Mouse (Mus musculus) liver, embryonic 11.5 days (tissue): ENCODE data around the gene 2310011J03Rik. TPM values are rescaled to one million over a fixed set of nuclear protein-coding genes. Genes with fewer than 3 reads are reported as not detected.

Source experiments
- ATAC-seq: fragments of 200-750 bp; cut with Nextera tagmentation; replicated peaks from 2 replicates; pipeline ENCODE4 v1.8.0; 2017; ENCODE audit warnings: moderate number of reproducible peaks, mild to moderate bottlenecking, moderate TSS enrichment, moderate library complexity; ENCODE audit not compliant: low FRiP score
- DNase-seq: peaks from one replicate; pipeline ENCODE4 v3.0.0-alpha.2; 2017; ENCODE audit warnings: low spot score
- H3K27ac ChIP-seq: fragments of 300-500 bp; sonication (generic); 2 replicates; pipeline ENCODE4 v1.5.1; 2014; ENCODE audit warnings: mild to moderate bottlenecking, low read depth, low read length, control low read depth
- H3K27me3 ChIP-seq: fragments of 300-500 bp; sonication (generic); replicated peaks from 2 replicates; pipeline ENCODE4 v1.6.1; 2014; ENCODE audit warnings: low read length, mixed read lengths; ENCODE audit not compliant: control insufficient read depth, insufficient read depth
- H3K36me3 ChIP-seq: fragments of 300-500 bp; sonication (generic); 2 replicates; pipeline ENCODE4 v1.6.1; 2014; ENCODE audit warnings: mild to moderate bottlenecking, low read length, moderate library complexity, mixed read lengths; ENCODE audit not compliant: control insufficient read depth, insufficient read depth
- H3K4me1 ChIP-seq: fragments of 300-500 bp; sonication (generic); replicated peaks from 2 replicates; pipeline ENCODE4 v1.6.1; 2014; ENCODE audit warnings: low read length, mixed read lengths; ENCODE audit not compliant: control insufficient read depth, insufficient read depth
- H3K4me2 ChIP-seq: fragments of 300-500 bp; sonication (generic); 2 replicates; pipeline ENCODE4 v1.6.1; 2014; ENCODE audit warnings: mild to moderate bottlenecking, control low read depth, moderate library complexity
- H3K4me3 ChIP-seq: fragments of 300-500 bp; sonication (generic); 2 replicates; pipeline ENCODE4 v1.5.1; 2014; ENCODE audit warnings: low read depth, low read length, control low read depth
- H3K9ac ChIP-seq: fragments of 300-500 bp; sonication (generic); 2 replicates; pipeline ENCODE4 v1.6.1; 2014; ENCODE audit warnings: low read depth, low read length, control low read depth
- H3K9me3 ChIP-seq: fragments of 300-500 bp; sonication (generic); 2 replicates; pipeline ENCODE4 v1.6.1; 2016; ENCODE audit warnings: low read length, inconsistent platforms, mixed read lengths; ENCODE audit not compliant: control insufficient read depth
- WGBS: fragments of 180-500 bp; shearing (Covaris S2); extraction: QIAGEN DNeasy Blood & Tissue Kit; methylation state at CpG from one replicate; pipeline ENCODE4 v1.1.7; 2014; 5-methylcytosine and 5-hydroxymethylcytosine counted together
- polyA plus RNA-seq: library from polyadenylated mRNA; unstranded; fragments of >200 nt; fragmentation: Nextera tagmentation; extraction: Ambion mirVana; gene quantifications from 2 replicates; pipeline ENCODE4 v1.2.1, GENCODE M21; 2014

The 2310011J03Rik gene
- polyA plus RNA-seq: 46.2 and 47.8 TPM in 2 replicates

- H3K27me3 ChIP-seq: peaks cover 25% of the 10 kb centered on the region
- peaks cover 57% of the 10 kb centered on the region for H3K4me1 ChIP-seq
- H3K9me3 ChIP-seq: no peaks in the 10 kb centered on the region
- H3K9ac ChIP-seq: peak within 1 kb of the TSS; percentile 93
- peak within 1 kb of the TSS; percentile 99 for H3K4me2 ChIP-seq
- ATAC-seq (peak; percentile 53), DNase-seq (peak; percentile 91)
- H3K27ac ChIP-seq: peak within 1 kb of the TSS; percentile 87
- under 1% methylated on average over 34 of the region's 34 CpGs for whole genome bisulfite sequencing
- H3K36me3 ChIP-seq: peaks cover 6% of the 10 kb centered on the region; the same call in 1 of the 2 replicates
- peak within 1 kb of the TSS; percentile 94 for H3K4me3 ChIP-seq
These were observed at the start of gene 2310011J03Rik for GRCm38 (mm10) chr10:80320340-80320760. 2310011J03Rik (minus strand) TSS chr10:80320537.

- DNase-seq (no peak), ATAC-seq (no peak)
- no peak overlapping the region for H3K4me2 ChIP-seq
- no peak overlapping the region for H3K9ac ChIP-seq
- peaks cover 42% of the 10 kb centered on the region for H3K27me3 ChIP-seq
- no peak overlapping the region for H3K27ac ChIP-seq
- no peaks in the 10 kb centered on the region for H3K9me3 ChIP-seq
- WGBS: 78% methylated on average over 6 of the region's 6 CpGs
- no peak overlapping the region for H3K4me3 ChIP-seq
- no peaks in the 10 kb centered on the region for H3K36me3 ChIP-seq
- no peaks in the 10 kb centered on the region for H3K4me1 ChIP-seq
These were observed 48.1 kb upstream of the 2310011J03Rik start for GRCm38 (mm10) chr10:80368392-80368791.

GRCm38 (mm10) chr10:80367954-80368353, 47.6 kb upstream of the 2310011J03Rik start:
- Histone ChIP-seq H3K36me3 (no peaks in the 10 kb centered on the region), H3K27me3 (peaks cover 42% of the 10 kb centered on the region), H3K27ac (no peak overlapping the region), H3K4me3 (no peak overlapping the region), H3K4me1 (no peaks in the 10 kb centered on the region), H3K4me2 (no peak overlapping the region), H3K9ac (no peak overlapping the region), H3K9me3 (no peaks in the 10 kb centered on the region)
- WGBS: 60% methylated on average over 5 of the region's 5 CpGs
- no peak for ATAC-seq
- DNase-seq: no peak

- ATAC-seq: no peak
- H3K4me2 ChIP-seq: no peak overlapping the region
- H3K9ac ChIP-seq: no peak overlapping the region
- no peak overlapping the region for H3K27ac ChIP-seq
- no peaks in the 10 kb centered on the region for H3K4me1 ChIP-seq
- H3K4me3 ChIP-seq: no peak overlapping the region
- 59% methylated on average over 6 of the region's 6 CpGs for WGBS
- no peaks in the 10 kb centered on the region for H3K36me3 ChIP-seq
- H3K9me3 ChIP-seq: no peaks in the 10 kb centered on the region
- peaks cover 43% of the 10 kb centered on the region for H3K27me3 ChIP-seq
- DNase-seq: no peak
These were observed 45.4 kb upstream of the 2310011J03Rik start for GRCm38 (mm10) chr10:80365736-80366135.

DNA sequence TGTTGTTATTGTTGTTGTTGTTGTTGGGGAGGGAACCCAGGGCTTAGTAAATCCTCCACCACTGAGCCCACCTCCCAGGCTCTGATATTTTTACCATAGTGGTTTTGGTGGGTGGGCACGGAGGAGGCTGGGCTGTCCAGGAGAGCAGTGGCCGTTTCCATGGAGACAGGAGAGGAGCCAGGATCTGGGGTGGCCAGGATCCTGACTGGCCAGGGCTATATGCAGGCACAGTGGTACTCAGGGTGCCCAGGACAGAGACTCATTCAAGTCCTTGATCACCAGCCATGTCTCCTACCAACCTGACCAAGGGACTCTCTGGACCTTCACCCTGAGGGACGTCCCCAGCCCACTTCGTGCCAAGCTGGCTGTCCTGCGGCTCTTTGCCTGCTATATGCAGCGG, 43.4 kb upstream of the 2310011J03Rik start:
- Histone ChIP-seq H3K36me3 (no peaks in the 10 kb centered on the region), H3K27ac (no peak overlapping the region), H3K4me3 (no peak overlapping the region), H3K9ac (no peak overlapping the region), H3K27me3 (peaks cover 56% of the 10 kb centered on the region), H3K4me1 (no peaks in the 10 kb centered on the region), H3K9me3 (no peaks in the 10 kb centered on the region), H3K4me2 (no peak overlapping the region)
- ATAC-seq: no peak
- WGBS: 51% methylated on average over 6 of the region's 6 CpGs
- DNase-seq: no peak

DNA sequence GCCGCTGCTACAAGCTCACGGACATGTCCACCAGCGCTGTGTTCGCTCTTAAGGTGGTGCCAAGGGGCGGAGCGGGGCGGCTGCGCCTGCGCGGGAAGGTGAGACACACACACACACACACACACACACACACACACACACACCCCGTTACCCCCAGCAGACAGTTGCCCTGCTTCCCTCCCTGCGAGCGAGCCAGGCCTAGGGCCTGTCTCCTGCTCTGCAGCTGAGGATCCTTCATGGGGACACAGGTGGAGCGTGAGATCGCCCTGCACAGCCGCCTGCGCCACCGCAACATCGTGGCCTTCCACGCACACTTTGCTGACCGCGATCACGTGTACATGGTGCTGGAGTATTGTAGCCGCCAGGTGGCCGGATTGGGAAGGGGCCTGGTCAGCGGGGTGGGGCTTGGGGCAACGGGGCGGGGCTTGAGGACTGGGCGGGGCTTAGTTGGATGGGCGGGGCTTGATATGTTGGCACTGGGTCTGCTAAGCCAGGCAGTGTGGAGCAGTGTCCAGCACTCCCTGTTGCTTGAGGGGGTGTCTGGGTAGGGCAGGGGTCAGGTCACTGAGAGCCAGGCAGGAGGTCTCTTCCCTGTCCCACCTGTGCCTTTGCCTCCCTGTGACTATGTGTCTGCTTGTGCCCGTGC, 37.8 kb upstream of the 2310011J03Rik start:
- 9% methylated on average over 31 of the region's 31 CpGs for WGBS
- 0 out of 2 replicates have a peak overlapping the region, but pooled peaks have one; percentile 8 for H3K4me3 ChIP-seq
- peaks cover 5% of the 10 kb centered on the region for H3K4me1 ChIP-seq
- no peak overlapping the region for H3K9ac ChIP-seq
- no peak overlapping the region for H3K27ac ChIP-seq
- H3K27me3 ChIP-seq: peaks cover 75% of the 10 kb centered on the region
- H3K36me3 ChIP-seq: no peaks in the 10 kb centered on the region
- peak overlapping the region; percentile 42 for H3K4me2 ChIP-seq
- ATAC-seq: no peak; the same call in 1 of the 2 replicates
- DNase-seq: no peak
- no peaks in the 10 kb centered on the region for H3K9me3 ChIP-seq

- Histone ChIP-seq H3K4me1 (peaks cover 13% of the 10 kb centered on the region), H3K27ac (no peak overlapping the region), H3K4me2 (peak overlapping the region; percentile 42), H3K4me3 (no peak overlapping the region), H3K9ac (no peak overlapping the region), H3K9me3 (no peaks in the 10 kb centered on the region), H3K27me3 (peaks cover 77% of the 10 kb centered on the region), H3K36me3 (no peaks in the 10 kb centered on the region)
- WGBS: 29% methylated on average over 7 of the region's 7 CpGs
- no peak for DNase-seq
- no peak for ATAC-seq
These were observed 37.0 kb upstream of the 2310011J03Rik start for GRCm38 (mm10) chr10:80357336-80357735.

DNA sequence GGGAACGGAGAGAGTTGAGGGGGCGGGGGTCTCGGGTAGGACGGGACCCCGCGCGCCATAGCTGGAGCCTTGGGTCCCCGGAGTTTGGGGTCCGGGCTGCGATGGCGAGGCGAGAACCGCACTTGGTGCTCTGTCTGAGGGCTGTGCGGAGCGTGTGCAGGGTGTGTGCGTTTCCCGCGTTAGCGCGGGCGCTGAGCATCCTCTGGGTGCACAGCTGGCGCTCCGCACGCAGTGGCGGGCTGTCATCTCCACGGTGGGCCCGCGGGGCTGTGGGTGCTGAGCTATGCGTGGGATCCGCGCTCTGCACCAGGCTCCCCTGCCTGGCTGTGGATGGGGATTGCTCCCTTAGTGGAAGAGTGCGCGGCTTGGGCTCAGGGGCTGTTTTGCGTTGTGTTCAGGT, 36.4 kb upstream of the 2310011J03Rik start:
- ATAC-seq: no peak
- peaks cover 83% of the 10 kb centered on the region for H3K27me3 ChIP-seq
- WGBS: 3% methylated on average over 34 of the region's 34 CpGs
- no peak overlapping the region for H3K27ac ChIP-seq
- no peak for DNase-seq
- H3K4me2 ChIP-seq: peak overlapping the region; percentile 53
- no peaks in the 10 kb centered on the region for H3K9me3 ChIP-seq
- no peaks in the 10 kb centered on the region for H3K36me3 ChIP-seq
- H3K4me1 ChIP-seq: peaks cover 19% of the 10 kb centered on the region
- no peak overlapping the region for H3K9ac ChIP-seq
- H3K4me3 ChIP-seq: peak overlapping the region; percentile 30
